Mouse (Mus musculus) G1E (cell line): ENCODE results near the gene Rap1b. TPM values are rescaled to one million over a fixed set of nuclear protein-coding genes. Genes with fewer than 3 reads are reported as not detected.

Experiments used
- ATAC-seq: 2 replicates; pipeline ENCODE4 v1.8.0; 2016; ENCODE audit warnings: mild to moderate bottlenecking; ENCODE audit not compliant: insufficient number of reproducible peaks, poor library complexity, low FRiP score, severe bottlenecking; ENCODE audit errors: extremely low read depth
- DNase-seq: peaks from one replicate; pipeline ENCODE4 v3.0.0; 2012; ENCODE audit warnings: low spot score
- H3K27me3 ChIP-seq: 2 replicates; pipeline ENCODE4 v1.6.1; 2012; ENCODE audit warnings: mild to moderate bottlenecking, low read length, inconsistent platforms; ENCODE audit not compliant: insufficient read depth
- H3K36me3 ChIP-seq: replicated peaks from 2 replicates; pipeline ENCODE3; 2012; ENCODE audit warnings: mild to moderate bottlenecking, inconsistent platforms
- H3K4me1 ChIP-seq: 2 replicates; pipeline ENCODE4 v1.6.1; 2012; ENCODE audit warnings: low read depth, low read length, inconsistent platforms, mixed read lengths; ENCODE audit not compliant: insufficient read depth
- H3K4me3 ChIP-seq: 2 replicates; pipeline ENCODE4 v1.5.1; 2012; ENCODE audit warnings: low read depth, mild to moderate bottlenecking, inconsistent platforms, low read length, moderate library complexity, mixed read lengths
- H3K9me3 ChIP-seq: replicated peaks from 2 replicates; pipeline ENCODE4 v1.6.1; 2012; ENCODE audit warnings: inconsistent platforms
- CTCF ChIP-seq: IDR thresholded peaks from 2 replicates; pipeline ENCODE4 v1.5.1; 2012; ENCODE audit warnings: low read depth, low read length, inconsistent platforms, mixed read lengths
- GATA1 ChIP-seq: IDR thresholded peaks from 2 replicates; pipeline ENCODE4 v1.6.1; 2012; ENCODE audit warnings: borderline replicate concordance, low read length, inconsistent platforms, mixed read lengths
- GATA2 ChIP-seq: IDR thresholded peaks from 2 replicates; pipeline ENCODE4 v1.6.1; 2012; ENCODE audit warnings: low read depth, low read length, inconsistent platforms, borderline replicate concordance
- POLR2AphosphoS5 ChIP-seq: IDR thresholded peaks from 2 replicates; pipeline ENCODE4 v1.6.1; 2012; ENCODE audit warnings: low read depth, low read length, inconsistent platforms; ENCODE audit not compliant: insufficient replicate concordance
- TAL1 ChIP-seq: conservative IDR thresholded peaks from 2 replicates; pipeline ENCODE4 v1.6.1; 2012; ENCODE audit warnings: low read depth, low read length, inconsistent platforms, mixed read lengths
- polyA plus RNA-seq: library from polyadenylated mRNA; stranded (reverse); fragments of >175 nt; gene quantifications from 2 replicates; pipeline ENCODE4 v1.2.3, GENCODE M21; 2012
- total RNA-seq, 2 experiments: library from RNA; stranded (forward) in 1 of 2; stranded (reverse) in 1 of 2; fragments of 200-1000 nt in 1 of 2; fragments of >200 nt in 1 of 2; fragmentation: Nextera tagmentation in 1 of 2; gene quantifications; 2 replicates each; pipeline ENCODE4 v1.2.3; 2014 to 2017

Gene Rap1b
- total and polyA plus RNA-seq, 3 experiments = 23.4 to 121 (median 73.1) TPM

- TF ChIP-seq GATA1 (no peak), TAL1 (no peak), POLR2AphosphoS5 (no peak), GATA2 (no peak), CTCF (no peak)
- peaks cover 19% of the 10 kb centered on the region for H3K4me1 ChIP-seq
- no peak overlapping the region for H3K4me3 ChIP-seq
- no peaks in the 10 kb centered on the region for H3K36me3 ChIP-seq
- ATAC-seq (no peak), DNase-seq (no peak)
- peaks cover 3% of the 10 kb centered on the region; the same call in 1 of the 2 replicates for H3K9me3 ChIP-seq
- H3K27me3 ChIP-seq = no peaks in the 10 kb centered on the region
Measured at GRCm38 (mm10) chr10:117797684-117798083, 48.2 kb downstream of the Rap1b start.

DNA sequence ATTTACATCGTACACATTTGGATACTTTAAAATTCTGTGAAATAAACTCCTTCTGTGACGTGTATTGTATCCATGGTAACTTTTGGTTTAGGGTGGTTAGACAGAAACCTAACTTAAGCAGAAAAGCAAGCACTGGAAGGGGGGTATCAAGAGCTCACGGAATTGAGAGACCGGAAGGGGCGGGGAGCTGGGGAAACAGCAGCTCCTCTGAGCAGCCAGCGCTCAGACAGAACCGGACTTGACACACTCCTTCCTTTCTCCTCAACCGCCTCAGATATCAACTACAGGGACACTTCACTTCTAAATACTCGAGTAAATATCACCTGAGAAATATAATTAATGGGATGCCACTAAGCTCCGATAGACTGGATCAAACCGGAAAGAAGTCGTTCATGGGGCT lies 48.7 kb downstream of the Rap1b start:
- Histone ChIP-seq H3K9me3 (peaks cover 3% of the 10 kb centered on the region; the same call in 1 of the 2 replicates), H3K4me3 (no peak overlapping the region), H3K4me1 (peaks cover 19% of the 10 kb centered on the region), H3K36me3 (no peaks in the 10 kb centered on the region), H3K27me3 (no peaks in the 10 kb centered on the region)
- TF ChIP-seq POLR2AphosphoS5 (no peak), GATA1 (no peak), TAL1 (no peak), GATA2 (no peak), CTCF (no peak)
- DNase-seq (no peak), ATAC-seq (no peak)

- H3K4me3 ChIP-seq = no peak overlapping the region
- no peaks in the 10 kb centered on the region for H3K27me3 ChIP-seq
- H3K4me1 ChIP-seq = peaks cover 25% of the 10 kb centered on the region
- ATAC-seq (no peak), DNase-seq (no peak)
- H3K9me3 ChIP-seq = peaks cover 3% of the 10 kb centered on the region; the same call in 1 of the 2 replicates
- TF ChIP-seq CTCF (peak; percentile 72), TAL1 (no peak)
- H3K36me3 ChIP-seq = peaks cover 2% of the 10 kb centered on the region
Measured at GRCm38 (mm10) chr10:117796181-117796580, 49.7 kb downstream of the Rap1b start.

GRCm38 (mm10) chr10:117795206-117795605 lies 50.6 kb downstream of the Rap1b start:
- H3K36me3 ChIP-seq = peaks cover 11% of the 10 kb centered on the region
- no peak for TF ChIP-seq GATA2
- no peak for TF ChIP-seq CTCF
- no peak for TF ChIP-seq GATA1
- no peak for TF ChIP-seq POLR2AphosphoS5
- DNase-seq = no peak
- H3K9me3 ChIP-seq = peaks cover 3% of the 10 kb centered on the region; the same call in 1 of the 2 replicates
- H3K4me3 ChIP-seq = no peak overlapping the region
- peaks cover 35% of the 10 kb centered on the region for H3K4me1 ChIP-seq
- no peak for ATAC-seq
- no peaks in the 10 kb centered on the region for H3K27me3 ChIP-seq

DNA sequence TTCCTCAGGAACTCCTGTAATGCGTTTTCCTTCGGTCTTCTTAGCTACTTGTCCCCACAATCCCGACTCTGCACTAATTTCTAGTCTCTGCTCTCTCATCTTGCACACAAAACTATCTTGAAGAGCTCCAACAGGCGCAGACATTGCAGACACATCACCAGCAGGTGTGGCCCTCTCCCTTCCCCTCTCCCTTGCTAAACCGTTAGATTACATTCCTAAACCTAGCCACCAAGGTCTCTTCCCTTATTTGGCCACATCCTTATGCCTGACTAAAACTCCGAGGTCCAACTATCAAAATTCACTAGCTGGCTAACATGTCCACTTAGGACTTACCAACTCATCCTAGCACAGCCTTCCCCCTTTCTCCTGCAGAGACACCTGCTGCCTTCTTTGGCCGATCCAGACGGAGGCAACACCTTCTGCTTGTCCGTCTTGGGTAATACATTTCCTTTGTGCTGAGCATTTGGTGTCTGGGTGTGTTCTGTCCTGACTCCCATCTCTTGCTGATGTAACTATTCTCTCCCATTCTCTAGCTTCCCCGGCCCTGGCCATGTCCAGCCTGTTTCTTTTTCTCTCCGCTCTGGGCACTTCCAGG lies 52.3 kb downstream of the Rap1b start:
- peaks cover 3% of the 10 kb centered on the region; the same call in 1 of the 2 replicates for H3K9me3 ChIP-seq
- no peak for ATAC-seq
- peak overlapping the region; percentile 98; the same call in 1 of the 2 replicates for H3K4me3 ChIP-seq
- TF ChIP-seq TAL1 = no peak
- no peak for TF ChIP-seq GATA2
- no peak for TF ChIP-seq CTCF
- TF ChIP-seq POLR2AphosphoS5 = no peak
- TF ChIP-seq GATA1 = no peak
- peaks cover 37% of the 10 kb centered on the region for H3K4me1 ChIP-seq
- no peak for DNase-seq
- peaks cover 19% of the 10 kb centered on the region for H3K36me3 ChIP-seq
- H3K27me3 ChIP-seq = no peaks in the 10 kb centered on the region

- no peak for TF ChIP-seq CTCF
- no peak for TF ChIP-seq GATA1
- no peak for TF ChIP-seq POLR2AphosphoS5
- no peak for TF ChIP-seq GATA2
- TF ChIP-seq TAL1 = no peak
- peak; percentile 97 for DNase-seq
- Histone ChIP-seq H3K36me3 (peaks cover 29% of the 10 kb centered on the region), H3K9me3 (peaks cover 3% of the 10 kb centered on the region; the same call in 1 of the 2 replicates), H3K27me3 (no peaks in the 10 kb centered on the region), H3K4me3 (peak within 1 kb of the TSS; percentile 98), H3K4me1 (peaks cover 35% of the 10 kb centered on the region)
- ATAC-seq = peak; percentile 82
Measured at GRCm38 (mm10) chr10:117792141-117793091, 53.4 kb downstream of the Rap1b start, which contains the start of gene Nup107. TSS of gene Nup107 (minus strand) at chr10:117792705.
